Mouse (Mus musculus) liver, adult 2 months (tissue): ENCODE measurements around the gene Fgl2.

Source experiments
- CTCF ChIP-seq: fragments of 200-500 bp; IDR thresholded peaks from 2 replicates; pipeline ENCODE4 v1.5.1; 2011; ENCODE audit warnings: low read depth, low read length, control low read depth
- POLR2A ChIP-seq: fragments of 200-500 bp; IDR thresholded peaks from 2 replicates; pipeline ENCODE4 v1.6.1; 2011; ENCODE audit warnings: low read length, control low read depth; ENCODE audit not compliant: insufficient read depth; ENCODE audit errors: extremely low read depth

GRCm38 (mm10) chr5:21358648-21359047 is 13.8 kb upstream of the Fgl2 start:
- TF ChIP-seq CTCF, result no peak
- TF ChIP-seq POLR2A, result no peak
